Mouse (Mus musculus) embryonic stem cell, embryonic (primary cell): Measurements from ENCODE around the gene Klhdc4.

Experiments
- CTCF ChIA-PET, 4 experiments: fragments of 300-600 bp in 2 of 4; fragments of 350-600 bp in 2 of 4; sonication (Branson Sonifier 250); formaldehyde crosslinking; loops; one replicate each; lab custom pipeline; 2022; ENCODE audit warnings: inconsistent platforms in 2 of 4; lab: Charles Lee
- POLR2A ChIA-PET, 4 experiments: fragments of 300-600 bp in 2 of 4; fragments of 350-600 bp in 2 of 4; sonication (Branson Sonifier 250); formaldehyde crosslinking; loops; one replicate each; lab custom pipeline; 2022; ENCODE audit warnings: antibody characterized with exemption in 4 of 4, inconsistent platforms in 1 of 4; lab: Charles Lee

The Klhdc4 gene

GRCm38 (mm10) chr8:121842064-121842955 is 12.9 kb upstream of the Klhdc4 start:
- ChIA-PET CTCF (interaction anchor here (0.6 to 2.9 kb wide), 20 partner anchors 8 to 193 kb away, joined by 3 to 60 read pairs (median 6); no protein-coding TSS in a partner anchor), POLR2A (interaction anchor here (0.5 to 72.3 kb wide), 21 partner anchors 8 to 982 kb away, joined by 3 to 3941 read pairs (median 6); partner anchors contain the start of genes Klhdc4 (in 3 of the 4), Slc7a5 (in 2 of the 4) and Map1lc3b (in 1 of the 4))

GRCm38 (mm10) chr8:121841242-121841641 is 11.9 kb upstream of the Klhdc4 start:
- ChIA-PET POLR2A (interaction anchor here (0.6 to 72.3 kb wide), 25 partner anchors 9 to 436 kb away, joined by 3 to 3941 read pairs (median 5); partner anchors contain the start of genes Klhdc4 (in 4 of the 4), Slc7a5 (in 2 of the 4) and Map1lc3b (in 1 of the 4)), CTCF (interaction anchor here (0.6 to 2.9 kb wide), 30 partner anchors 9 to 890 kb away, joined by 3 to 60 read pairs (median 5); partner anchors contain the start of gene Klhdc4 (in 2 of the 4))

- POLR2A ChIA-PET = interaction anchor here (0.6 to 6.2 kb wide), 17 partner anchors 9 to 1200 kb away, joined by 3 to 91 read pairs (median 4); partner anchors contain the start of gene Slc7a5 (in 1 of the 4)
- CTCF ChIA-PET = interaction anchor here (0.5 to 3.3 kb wide), 25 partner anchors 9 to 715 kb away, joined by 3 to 60 read pairs (median 4); no protein-coding TSS in a partner anchor
These were observed 3.1 kb upstream of the Klhdc4 start for GRCm38 (mm10) chr8:121832503-121832902.

GRCm38 (mm10) chr8:121832061-121832460 is 2.7 kb upstream of the Klhdc4 start:
- POLR2A ChIA-PET = interaction anchor here (0.6 to 6.2 kb wide), 21 partner anchors 9 to 1199 kb away, joined by 3 to 91 read pairs (median 4); partner anchors contain the start of gene Slc7a5 (in 1 of the 4)
- CTCF ChIA-PET = interaction anchor here (0.5 to 3.3 kb wide), 25 partner anchors 9 to 716 kb away, joined by 3 to 60 read pairs (median 4); no protein-coding TSS in a partner anchor

GRCm38 (mm10) chr8:121829777-121830362 is 501 bp upstream of the Klhdc4 start:
- ChIA-PET POLR2A (interaction anchor here (0.6 to 6.2 kb wide), 40 partner anchors 8 to 936 kb away, joined by 3 to 91 read pairs (median 3); partner anchors contain the start of gene Slc7a5 (in 1 of the 4)), CTCF (interaction anchor here in 3 of 4 experiments (0.6 to 3.3 kb wide), 12 partner anchors 11 to 534 kb away, joined by 3 to 16 read pairs (median 4); no protein-coding TSS in a partner anchor)

GRCm38 (mm10) chr8:121828376-121829023 is 869 bp downstream of the Klhdc4 start:
- POLR2A ChIA-PET = interaction anchor here in 2 of 4 experiments (1.1 to 6.2 kb wide), 12 partner anchors 9 to 238 kb away, joined by 3 to 91 read pairs (median 6); partner anchors contain the start of gene Map1lc3b (in 1 of the 2)
- CTCF ChIA-PET = interaction anchor here in 1 of 4 experiments (1.2 kb wide), 1 partner anchor 13 kb away, joined by 3 read pairs; no protein-coding TSS in a partner anchor

GRCm38 (mm10) chr8:121827726-121828125 is 1.6 kb downstream of the Klhdc4 start:
- ChIA-PET POLR2A (interaction anchor here in 2 of 4 experiments (1.0 to 6.2 kb wide), 12 partner anchors 8 to 237 kb away, joined by 3 to 91 read pairs (median 5); partner anchors contain the start of gene Map1lc3b (in 1 of the 2)), CTCF (interaction anchor here in 1 of 4 experiments (1.2 kb wide), 1 partner anchor 14 kb away, joined by 3 read pairs; no protein-coding TSS in a partner anchor)

- POLR2A ChIA-PET = interaction anchor here in 3 of 4 experiments (0.6 to 1.6 kb wide), 6 partner anchors 8 to 107 kb away, joined by 3 to 6 read pairs (median 4); no protein-coding TSS in a partner anchor
- CTCF ChIA-PET = interaction anchor here in 1 of 4 experiments (0.6 kb wide), 1 partner anchor 289 kb away, joined by 5 read pairs; no protein-coding TSS in a partner anchor
These were observed 7.6 kb downstream of the Klhdc4 start for GRCm38 (mm10) chr8:121821770-121822169.

GRCm38 (mm10) chr8:121821320-121821719 is 8.0 kb downstream of the Klhdc4 start:
- CTCF ChIA-PET = interaction anchor here in 1 of 4 experiments (0.6 kb wide), 1 partner anchor 289 kb away, joined by 5 read pairs; no protein-coding TSS in a partner anchor
- POLR2A ChIA-PET = interaction anchor here in 2 of 4 experiments (1.1 to 1.6 kb wide), 3 partner anchors 29 to 103 kb away, joined by 4 to 6 read pairs (median 5); no protein-coding TSS in a partner anchor

GRCm38 (mm10) chr8:121820840-121821239 is 8.5 kb downstream of the Klhdc4 start:
- ChIA-PET CTCF (no interaction called here), POLR2A (interaction anchor here in 2 of 4 experiments (1.6 kb wide), 3 partner anchors 9 to 30 kb away, joined by 3 to 6 read pairs (median 5); no protein-coding TSS in a partner anchor)

- ChIA-PET CTCF (interaction anchor here in 1 of 4 experiments (0.9 kb wide), 1 partner anchor 267 kb away, joined by 3 read pairs; no protein-coding TSS in a partner anchor), POLR2A (interaction anchor here in 2 of 4 experiments (1.0 to 1.9 kb wide), 3 partner anchors 10 kb away, joined by 3 to 7 read pairs (median 3); no protein-coding TSS in a partner anchor)
These were observed 11.1 kb downstream of the Klhdc4 start for GRCm38 (mm10) chr8:121818226-121818625.

- CTCF ChIA-PET = interaction anchor here in 1 of 4 experiments (0.6 kb wide), 2 partner anchors 219 to 1501 kb away, joined by 3 read pairs; no protein-coding TSS in a partner anchor
- POLR2A ChIA-PET = interaction anchor here in 2 of 4 experiments (1.3 to 1.5 kb wide), 2 partner anchors 10 to 60 kb away, joined by 3 read pairs; no protein-coding TSS in a partner anchor
These were observed 17.3 kb downstream of the Klhdc4 start for GRCm38 (mm10) chr8:121811931-121812570.

GRCm38 (mm10) chr8:121811502-121811901 is 17.9 kb downstream of the Klhdc4 start:
- ChIA-PET POLR2A (interaction anchor here in 2 of 4 experiments (0.6 to 1.5 kb wide), 5 partner anchors 9 to 1132 kb away, joined by 3 to 4 read pairs (median 3); partner anchors contain the start of gene Klhdc4 (in 1 of the 2)), CTCF (no interaction called here)

GRCm38 (mm10) chr8:121809524-121810155 is 19.7 kb downstream of the Klhdc4 start:
- POLR2A ChIA-PET = interaction anchor here in 2 of 4 experiments (0.6 to 0.8 kb wide), 2 partner anchors 100 to 163 kb away, joined by 3 to 4 read pairs; no protein-coding TSS in a partner anchor
- CTCF ChIA-PET = interaction anchor here in 2 of 4 experiments (0.7 to 1.8 kb wide), 4 partner anchors 32 to 202 kb away, joined by 3 to 5 read pairs (median 4); no protein-coding TSS in a partner anchor

GRCm38 (mm10) chr8:121808032-121808431 is 21.3 kb downstream of the Klhdc4 start:
- POLR2A ChIA-PET = interaction anchor here in 3 of 4 experiments (0.7 to 1.8 kb wide), 6 partner anchors 9 to 53 kb away, joined by 3 to 7 read pairs (median 3); no protein-coding TSS in a partner anchor
- CTCF ChIA-PET = interaction anchor here (0.6 to 1.8 kb wide), 21 partner anchors 8 to 1229 kb away, joined by 3 to 7 read pairs (median 4); no protein-coding TSS in a partner anchor
